Mouse (Mus musculus) fat pad, adult 2 months (tissue): ENCODE measurements at regions not wholly inside any gene's neighbourhood (a gene's known extent, or its start where the extent isn't known, plus 50 kb on each side); places are given as distances from the start of the nearest gene placed in this dataset.
"Not testable (repeated sequence)": the region's sequence is repeated elsewhere in the genome, so short reads cannot be mapped to it uniquely, and the experiment has no call there.

Source experiments
- DNase-seq: peaks from one replicate; pipeline ENCODE4 v3.0.0-alpha.2; 2011; ENCODE audit warnings: low read depth, low spot score; ENCODE audit errors: extremely low read depth

- no peak for DNase-seq
Observed at GRCm38 (mm10) chr9:76407549-76407948, 83.9 kb upstream of the Hcrtr2 start.

DNA sequence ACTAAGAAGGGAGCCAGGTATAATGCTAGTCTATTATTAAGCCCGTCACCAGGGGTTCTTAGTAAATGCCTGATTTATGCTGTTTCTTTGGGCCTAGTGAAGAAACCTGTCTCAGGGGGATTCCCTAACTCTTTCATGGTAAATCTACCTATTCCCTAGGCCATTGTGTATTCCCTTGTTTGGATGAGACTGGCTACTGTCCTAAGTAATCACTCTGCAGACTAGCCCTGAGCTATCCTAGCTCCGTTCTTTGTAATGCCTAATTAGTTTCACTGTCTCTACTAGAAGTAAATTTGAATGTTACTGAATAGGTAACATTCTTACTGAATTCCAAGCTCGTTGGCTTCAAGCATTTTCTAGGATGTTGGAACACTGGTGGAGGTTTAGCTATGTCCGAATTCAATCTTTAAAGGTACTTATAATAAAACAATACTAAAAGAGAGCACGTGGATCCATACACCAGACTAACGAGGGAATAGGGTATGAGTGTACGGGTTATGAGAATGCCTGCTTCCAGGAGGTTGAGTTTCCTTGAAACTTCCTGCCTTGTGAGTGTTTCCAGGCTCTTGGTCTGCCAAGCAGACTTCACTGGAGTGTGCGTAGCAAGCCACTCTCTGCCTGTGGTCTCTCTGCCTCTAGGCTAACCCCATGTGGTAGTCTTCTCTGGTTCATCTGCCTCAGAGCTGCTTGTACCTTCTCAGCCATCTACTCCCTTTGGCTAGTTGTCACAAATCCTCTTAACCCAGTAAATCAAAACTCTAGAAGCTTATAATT, 78.4 kb upstream of the Hcrtr2 start:
- not testable (repeated sequence) for DNase-seq

GRCm38 (mm10) chr9:76400900-76401299, 77.2 kb upstream of the Hcrtr2 start:
- DNase-seq: no peak

GRCm38 (mm10) chr9:76393763-76394162, 70.1 kb upstream of the Hcrtr2 start:
- DNase-seq: no peak

- peak; percentile 5 for DNase-seq
Observed at GRCm38 (mm10) chr9:76390839-76391238, 67.2 kb upstream of the Hcrtr2 start.
